Mouse (Mus musculus): Measurements from ENCODE around the gene Ank2.

The Ank2 gene

GRCm38 (mm10) chr3:127019728-127020127 lies 479.4 kb downstream of the Ank2 start:
- no peak for DNase-seq (ENCODE audit: low read depth)

GRCm38 (mm10) chr3:127019109-127019508 lies 480.0 kb downstream of the Ank2 start:
- no peak for DNase-seq (ENCODE audit: low read depth)

GRCm38 (mm10) chr3:127017523-127017922 lies 481.6 kb downstream of the Ank2 start:
- no peak for DNase-seq (ENCODE audit: low read depth)

GRCm38 (mm10) chr3:127015596-127015995 lies 483.6 kb downstream of the Ank2 start:
- no peak for DNase-seq (ENCODE audit: low read depth)

GRCm38 (mm10) chr3:127015175-127015574 lies 484.0 kb downstream of the Ank2 start:
- no peak for DNase-seq (ENCODE audit: low read depth)

GRCm38 (mm10) chr3:127013976-127014375 lies 485.2 kb downstream of the Ank2 start:
- no peak for DNase-seq (ENCODE audit: low read depth)

GRCm38 (mm10) chr3:127012525-127012924 lies 486.6 kb downstream of the Ank2 start:
- peak; percentile 1 for DNase-seq (ENCODE audit: low read depth)

GRCm38 (mm10) chr3:127005898-127006673 lies 493.1 kb downstream of the Ank2 start:
- no peak for DNase-seq (ENCODE audit: low read depth)

- DNase-seq (ENCODE audit: low read depth): no peak
These were observed 494.1 kb downstream of the Ank2 start for GRCm38 (mm10) chr3:127004860-127005633.

GRCm38 (mm10) chr3:127003946-127004345 lies 495.2 kb downstream of the Ank2 start:
- DNase-seq (ENCODE audit: low read depth): no peak

- DNase-seq (ENCODE audit: low read depth): no peak
These were observed 500.4 kb downstream of the Ank2 start for GRCm38 (mm10) chr3:126998742-126999112.

- DNase-seq (ENCODE audit: low read depth): no peak
These were observed 501.0 kb downstream of the Ank2 start for GRCm38 (mm10) chr3:126998008-126998741.

- DNase-seq (ENCODE audit: low read depth): no peak
These were observed 501.7 kb downstream of the Ank2 start for GRCm38 (mm10) chr3:126997391-126998007.

- DNase-seq (ENCODE audit: low read depth): no peak
These were observed 502.4 kb downstream of the Ank2 start for GRCm38 (mm10) chr3:126996721-126997120.

GRCm38 (mm10) chr3:126995970-126996369 lies 503.2 kb downstream of the Ank2 start:
- peak; percentile 3 for DNase-seq (ENCODE audit: low read depth)

GRCm38 (mm10) chr3:126994149-126994548 lies 505.0 kb downstream of the Ank2 start:
- no peak for DNase-seq (ENCODE audit: low read depth)

- DNase-seq (ENCODE audit: low read depth): no peak
These were observed 509.2 kb downstream of the Ank2 start for GRCm38 (mm10) chr3:126989936-126990335.

- no peak for DNase-seq (ENCODE audit: low read depth)
These were observed 512.5 kb downstream of the Ank2 start for GRCm38 (mm10) chr3:126986687-126987086.

- DNase-seq (ENCODE audit: low read depth): no peak
These were observed 516.3 kb downstream of the Ank2 start for GRCm38 (mm10) chr3:126982814-126983213.

GRCm38 (mm10) chr3:126981163-126981562 lies 518.0 kb downstream of the Ank2 start:
- no peak for DNase-seq (ENCODE audit: low read depth)

- no peak for DNase-seq (ENCODE audit: low read depth)
These were observed 519.5 kb downstream of the Ank2 start for GRCm38 (mm10) chr3:126979635-126980034.

GRCm38 (mm10) chr3:126978768-126979410 lies 520.3 kb downstream of the Ank2 start:
- DNase-seq (ENCODE audit: low read depth): peak; percentile 36

All from 416B (cell line).